Mouse (Mus musculus) CH12.LX (cell line): Measurements from ENCODE around the gene Sphkap. TPM values are rescaled to one million over a fixed set of nuclear protein-coding genes. Genes with fewer than 3 reads are reported as not detected.

ENCODE experiments used
- DNase-seq: peaks from one replicate; pipeline ENCODE4 v3.0.0-alpha.2; 2013; ENCODE audit errors: extremely low read depth
- H3K27ac ChIP-seq: 2 replicates; pipeline ENCODE4 v1.5.1; 2012; ENCODE audit warnings: low read depth, mild to moderate bottlenecking, control low read depth, moderate library complexity; ENCODE audit not compliant: insufficient read depth
- H3K27me3 ChIP-seq: replicated peaks from 2 replicates; pipeline ENCODE3; 2012; ENCODE audit warnings: inconsistent platforms
- H3K36me3 ChIP-seq, 2 experiments: replicated peaks in 1 of 2; 2 replicates each; pipeline versions ENCODE3 to v1.6.1; 2012; ENCODE audit warnings: inconsistent platforms in 1 of 2, low read length in 1 of 2, mild to moderate bottlenecking in 1 of 2, mixed read lengths in 1 of 2, moderate library complexity in 1 of 2; ENCODE audit not compliant: control insufficient read depth in 1 of 2, insufficient read depth in 1 of 2
- H3K4me1 ChIP-seq, 2 experiments: 2 replicates each; pipeline ENCODE4 v1.6.1; 2012; ENCODE audit warnings: inconsistent platforms in 1 of 2, moderate library complexity in 1 of 2; ENCODE audit not compliant: insufficient read depth in 2 of 2, control insufficient read depth in 1 of 2
- H3K4me2 ChIP-seq: 2 replicates; pipeline ENCODE4 v1.6.1; 2012; ENCODE audit warnings: low read depth, mild to moderate bottlenecking, control low read depth; ENCODE audit not compliant: poor library complexity, insufficient read depth, severe bottlenecking
- H3K4me3 ChIP-seq, 3 experiments: fragments of 150-350 bp in 1 of 3; sonication (generic) in 1 of 3; replicated peaks in 1 of 3; 2 replicates each; pipeline versions ENCODE3 to v1.5.1; 2011 to 2012; ENCODE audit warnings: low read depth in 2 of 3, low read length in 2 of 3, mild to moderate bottlenecking in 2 of 3, moderate library complexity in 2 of 3, control low read depth in 1 of 3, improper control_type of control experiment in 1 of 3, inconsistent platforms in 1 of 3, mixed read lengths in 1 of 3; ENCODE audit not compliant: poor library complexity in 1 of 3
- H3K79me2 ChIP-seq: replicated peaks from 2 replicates; pipeline ENCODE4 v1.6.1; 2012; ENCODE audit warnings: mild to moderate bottlenecking, moderate library complexity; ENCODE audit not compliant: control insufficient read depth, poor library complexity, insufficient read depth, severe bottlenecking; ENCODE audit errors: extremely low read depth
- H3K9ac ChIP-seq: 2 replicates; pipeline ENCODE4 v1.6.1; 2012; ENCODE audit warnings: low read depth, mild to moderate bottlenecking, control low read depth, moderate library complexity; ENCODE audit not compliant: insufficient read depth
- H3K9me3 ChIP-seq: replicated peaks from 2 replicates; pipeline ENCODE3; 2012; ENCODE audit warnings: low read length, inconsistent platforms, mixed read lengths
- BHLHE40 ChIP-seq: IDR thresholded peaks from 2 replicates; pipeline ENCODE4 v1.6.1; 2011; ENCODE audit warnings: mild to moderate bottlenecking, low read depth, low read length, improper control_type of control experiment
- CHD2 ChIP-seq: IDR thresholded peaks from 2 replicates; pipeline ENCODE4 v1.6.1; 2011; ENCODE audit warnings: low read length, improper control_type of control experiment
- CTCF ChIP-seq, 2 experiments: IDR thresholded peaks in 1 of 2; conservative IDR thresholded peaks in 1 of 2; 2 replicates each; pipeline ENCODE4 v1.5.1; 2011 to 2012; ENCODE audit warnings: low read depth in 2 of 2, low read length in 2 of 2, improper control_type of control experiment in 1 of 2, inconsistent platforms in 1 of 2, mild to moderate bottlenecking in 1 of 2, moderate library complexity in 1 of 2
- EP300 ChIP-seq: IDR thresholded peaks from 2 replicates; pipeline ENCODE4 v1.6.1; 2011; ENCODE audit warnings: low read length, improper control_type of control experiment
- ETS1 ChIP-seq: conservative IDR thresholded peaks from 2 replicates; pipeline ENCODE4 v1.6.1; 2012; ENCODE audit warnings: low read depth, mild to moderate bottlenecking, inconsistent platforms, low read length, improper control_type of control experiment, moderate library complexity
- GABPA ChIP-seq: IDR thresholded peaks from 2 replicates; pipeline ENCODE4 v1.6.1; 2012; ENCODE audit warnings: low read depth, low read length, improper control_type of control experiment, inconsistent platforms; ENCODE audit not compliant: insufficient replicate concordance
- JUN ChIP-seq: IDR thresholded peaks from 2 replicates; pipeline ENCODE4 v1.6.1; 2011; ENCODE audit warnings: low read depth, mild to moderate bottlenecking, low read length, improper control_type of control experiment, moderate library complexity; ENCODE audit not compliant: insufficient read depth
- JUND ChIP-seq: conservative IDR thresholded peaks from 2 replicates; pipeline ENCODE4 v1.6.1; 2011; ENCODE audit warnings: low read depth, low read length, improper control_type of control experiment
- KAT2A ChIP-seq: IDR thresholded peaks from 2 replicates; pipeline ENCODE4 v1.6.1; 2012; ENCODE audit warnings: low read length, improper control_type of control experiment, inconsistent platforms; ENCODE audit not compliant: insufficient replicate concordance
- MAFK ChIP-seq: IDR thresholded peaks from 2 replicates; pipeline ENCODE4 v1.6.1; 2011; ENCODE audit warnings: low read length, improper control_type of control experiment; ENCODE audit not compliant: insufficient replicate concordance
- MAZ ChIP-seq: IDR thresholded peaks from 2 replicates; pipeline ENCODE4 v1.6.1; 2012; ENCODE audit warnings: low read depth, mild to moderate bottlenecking, inconsistent platforms, low read length, improper control_type of control experiment, moderate library complexity
- MEF2A ChIP-seq: IDR thresholded peaks from 2 replicates; pipeline ENCODE4 v1.6.1; 2014; ENCODE audit warnings: low read depth, mild to moderate bottlenecking, inconsistent platforms, low read length, improper control_type of control experiment, borderline replicate concordance
- NELFE ChIP-seq: IDR thresholded peaks from 2 replicates; pipeline ENCODE4 v1.6.1; 2011; ENCODE audit warnings: low read depth, low read length, improper control_type of control experiment
- NRF1 ChIP-seq: IDR thresholded peaks from 2 replicates; pipeline ENCODE4 v1.6.1; 2014; ENCODE audit warnings: low read depth, mild to moderate bottlenecking, inconsistent platforms, low read length, improper control_type of control experiment, moderate library complexity
- POLR2A ChIP-seq: IDR thresholded peaks from 2 replicates; pipeline ENCODE4 v1.6.1; 2011; ENCODE audit warnings: low read depth, mild to moderate bottlenecking, improper control_type of control experiment, low read length
- POLR2AphosphoS2 ChIP-seq: IDR thresholded peaks from 2 replicates; pipeline ENCODE4 v1.6.1; 2011; ENCODE audit warnings: low read depth, low read length, improper control_type of control experiment
- RCOR1 ChIP-seq: conservative IDR thresholded peaks from 2 replicates; pipeline ENCODE4 v1.6.1; 2012; ENCODE audit warnings: low read depth, mild to moderate bottlenecking, inconsistent platforms, low read length, improper control_type of control experiment
- SMC3 ChIP-seq: IDR thresholded peaks from 2 replicates; pipeline ENCODE4 v1.6.1; 2011; ENCODE audit warnings: low read depth, low read length, improper control_type of control experiment
- TBP ChIP-seq: conservative IDR thresholded peaks from 2 replicates; pipeline ENCODE4 v1.6.1; 2011; ENCODE audit warnings: low read depth, low read length, improper control_type of control experiment
- UBTF ChIP-seq: IDR thresholded peaks from 2 replicates; pipeline ENCODE4 v1.6.1; 2012; ENCODE audit warnings: low read depth, mild to moderate bottlenecking, inconsistent platforms, low read length, improper control_type of control experiment, moderate library complexity
- USF1 ChIP-seq: IDR thresholded peaks from 2 replicates; pipeline ENCODE4 v1.6.1; 2014; ENCODE audit warnings: low read depth, mild to moderate bottlenecking, inconsistent platforms, low read length, improper control_type of control experiment
- ZKSCAN1 ChIP-seq: IDR thresholded peaks from 2 replicates; pipeline ENCODE4 v1.6.1; 2012; ENCODE audit warnings: low read depth, inconsistent platforms, low read length, improper control_type of control experiment, borderline replicate concordance
- ZMIZ1 ChIP-seq: IDR thresholded peaks from 2 replicates; pipeline ENCODE4 v1.6.1; 2012; ENCODE audit warnings: low read depth, mild to moderate bottlenecking, inconsistent platforms, low read length, improper control_type of control experiment
- ZNF384 ChIP-seq: IDR thresholded peaks from 2 replicates; pipeline ENCODE4 v1.6.1; 2012; ENCODE audit warnings: low read depth, low read length, improper control_type of control experiment, inconsistent platforms
- dilution Hi-C: fragments of 300-500 bp; cut with MboI; formaldehyde crosslinking; loops from 2 replicates; pipeline ENCODE4 v1.14.3; 2020; ENCODE audit warnings: low sequenced_read_pairs; ENCODE audit not compliant: extremely low pct_unique_long_range_greater_than_20kb, extremely low pct_ligation_motif_present
- in situ Hi-C: fragments of 300-500 bp; cut with MboI; formaldehyde crosslinking; loops from 3 replicates; pipeline ENCODE4 v1.14.3; 2019; ENCODE audit warnings: low sequenced_read_pairs, low pct_ligation_motif_present, low pct_unique_long_range_greater_than_20kb, mixed read lengths
- polyA plus RNA-seq: library from polyadenylated mRNA; unstranded; fragments of >175 nt; gene quantifications from 2 replicates; pipeline ENCODE4 v1.2.1, GENCODE M21; 2012; ENCODE audit warnings: low read depth; ENCODE audit not compliant: insufficient read length
- total RNA-seq, 2 experiments: library from RNA; depleted of rRNA; stranded (reverse); fragments of 300-350 nt in 1 of 2; fragments of >200 nt in 1 of 2; gene quantifications; 2 replicates each; pipeline ENCODE4 v1.2.3; 2012 to 2014

Gene Sphkap
- total and polyA plus RNA-seq, 3 experiments: not detected

- Histone ChIP-seq H3K4me2 (no peak overlapping the region), H3K79me2 (no peaks in the 10 kb centered on the region), H3K27ac (no peak overlapping the region), H3K9ac (no peak overlapping the region), H3K36me3 (no peaks in the 10 kb centered on the region), H3K4me3 (no peak overlapping the region), H3K9me3 (no peaks in the 10 kb centered on the region), H3K4me1 (no peaks in the 10 kb centered on the region)
- in situ Hi-C loops: no loop called here
- DNase-seq: no peak
- dilution Hi-C loops: no loop called here
- TF ChIP-seq POLR2A: no peak
- TF ChIP-seq GABPA: no peak
- no peak for TF ChIP-seq ETS1
- no peak for TF ChIP-seq MEF2A
- TF ChIP-seq NRF1: no peak
- no peak for TF ChIP-seq UBTF
- no peak for TF ChIP-seq POLR2AphosphoS2
- TF ChIP-seq EP300: no peak
- TF ChIP-seq TBP: no peak
- no peak for TF ChIP-seq USF1
- TF ChIP-seq RCOR1: no peak
- TF ChIP-seq CTCF (conservative IDR thresholded peaks at IDR 0.05 in 1 of 2, IDR thresholded peaks at IDR 0.05 in 1 of 2; ENCODE audit: low read depth in 2 of 2, low read length in 2 of 2): no peak
- TF ChIP-seq MAZ: no peak
- no peak for TF ChIP-seq ZNF384
- TF ChIP-seq ZMIZ1: no peak
- no peak for TF ChIP-seq CHD2
- no peak for TF ChIP-seq JUN
- TF ChIP-seq, all 38 proteins: peak for 0
- no peaks in the 10 kb centered on the region for H3K27me3 ChIP-seq
These were observed 41.5 kb downstream of the Sphkap start for GRCm38 (mm10) chr1:83366456-83366855.

GRCm38 (mm10) chr1:83362168-83362567 is 45.8 kb downstream of the Sphkap start:
- Histone ChIP-seq H3K4me3 (no peak overlapping the region), H3K9ac (no peak overlapping the region), H3K27me3 (no peaks in the 10 kb centered on the region), H3K9me3 (no peaks in the 10 kb centered on the region), H3K36me3 (no peaks in the 10 kb centered on the region), H3K4me1 (no peaks in the 10 kb centered on the region), H3K4me2 (no peak overlapping the region), H3K27ac (no peak overlapping the region), H3K79me2 (no peaks in the 10 kb centered on the region)
- DNase-seq: no peak
- no peak for TF ChIP-seq POLR2AphosphoS2
- TF ChIP-seq NELFE: no peak
- no peak for TF ChIP-seq ZKSCAN1
- TF ChIP-seq POLR2A: no peak
- no peak for TF ChIP-seq NRF1
- no peak for TF ChIP-seq UBTF
- TF ChIP-seq EP300: no peak
- no peak for TF ChIP-seq BHLHE40
- no peak for TF ChIP-seq MAFK
- TF ChIP-seq SMC3: no peak
- no peak for TF ChIP-seq MAZ
- TF ChIP-seq KAT2A: no peak
- no peak for TF ChIP-seq CHD2
- TF ChIP-seq JUND: no peak
- dilution Hi-C loops: no loop called here
- in situ Hi-C loops: no loop called here
